Comparison of ENCODE assay signal across 19 mouse cellular contexts in the genomic region with DNA sequence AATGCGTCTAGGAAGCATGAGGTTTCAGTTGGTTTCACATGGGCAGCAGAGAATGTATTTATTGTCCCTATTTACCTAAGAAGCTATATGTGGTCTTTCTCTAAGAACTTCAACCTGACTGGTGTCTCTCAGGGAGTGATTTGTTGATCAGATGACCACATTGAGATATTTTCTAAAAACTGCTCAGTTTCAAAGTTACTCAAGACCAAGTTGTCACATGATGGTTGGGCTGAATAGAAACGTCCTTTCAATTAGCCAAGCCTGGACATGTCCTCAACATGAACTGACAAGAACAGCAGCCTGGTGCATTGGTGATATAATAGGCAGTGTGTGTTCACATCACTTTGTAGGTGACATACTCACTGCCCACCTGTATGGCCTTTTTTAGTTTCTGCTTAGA. TPM values are rescaled to one million over a fixed set of nuclear protein-coding genes. Genes with fewer than 3 reads are reported as not detected.
A peak's percentile ranks its signal among the peaks of the same experiment; 100 is the strongest.
DNase-seq lines count a peak whose midpoint lies in the region; TF ChIP-seq lines count a peak whose summit lies in the region.
"Not testable (repeated sequence)": the region's sequence is repeated elsewhere in the genome, so short reads cannot be mapped to it uniquely, and the experiment has no call there.
"Had no signal": no experiment of that assay in that cellular context is flagged by ENCODE, and none has a peak within 500 bp of the region (broad histone marks: within the 10 kb centered on the region; RNA-seq: fewer than 3 reads in every experiment).

No protein-coding gene starts in this region.

- TF ChIP-seq EP300 in CH12.LX (IDR thresholded peaks at IDR 0.05; ENCODE audit: low read length) = peak; percentile 73; the same call in 1 of the 2 replicates

- H3K9me3 ChIP-seq in CH12.LX (replicated peaks; ENCODE audit: low read length) = not testable (repeated sequence)

- H3K27ac ChIP-seq in CH12.LX (ENCODE audit: insufficient read depth, low read depth) = peak overlapping the region; percentile 94
- H3K27ac ChIP-seq in bone marrow macrophage, adult 2 months (ENCODE audit: insufficient read depth, low read depth, low read length) = peak overlapping the region; percentile 79
- H3K27ac ChIP-seq in macrophage = peak overlapping the region; percentile 15; the same call in 1 of the 2 replicates

- 40% methylated on average over 1 of the region's 2 CpGs for WGBS in macrophage (ENCODE audit: missing documents)

- not testable (repeated sequence) for H3K79me2 ChIP-seq in CH12.LX (replicated peaks; ENCODE audit: control insufficient read depth, extremely low read depth, insufficient read depth, poor library complexity, severe bottlenecking); macrophage (ENCODE audit: inconsistent target)

- H3K4me3 ChIP-seq in CH12.LX (replicated peaks in 1 of 3; ENCODE audit: low read depth in 2 of 3, low read length in 2 of 3, poor library complexity in 1 of 3); bone marrow macrophage, adult 2 months (ENCODE audit: insufficient read depth, low read length); macrophage (ENCODE audit: inconsistent target): not testable (repeated sequence)

- peak overlapping the region; percentile 49; the same call in 1 of the 2 replicates for H3K4me2 ChIP-seq in CH12.LX (ENCODE audit: insufficient read depth, low read depth, poor library complexity, severe bottlenecking)

- TF ChIP-seq RAD21 in CH12.LX (IDR thresholded peaks at IDR 0.05; ENCODE audit: low read depth, low read length) = not testable (repeated sequence)

- H3K36me3 ChIP-seq in CH12.LX (replicated peaks in 1 of 2; ENCODE audit: control insufficient read depth in 1 of 2, insufficient read depth in 1 of 2, low read length in 1 of 2); macrophage (ENCODE audit: inconsistent target): not testable (repeated sequence)

- TF ChIP-seq POLR2A in CH12.LX (IDR thresholded peaks at IDR 0.05; ENCODE audit: low read depth, low read length); bone marrow macrophage, adult 2 months (IDR thresholded peaks at IDR 0.05; ENCODE audit: borderline replicate concordance, low read depth, low read length): not testable (repeated sequence)

- TF ChIP-seq CTCF in CH12.LX (conservative IDR thresholded peaks at IDR 0.05 in 1 of 2, IDR thresholded peaks at IDR 0.05 in 1 of 2; ENCODE audit: low read depth in 2 of 2, low read length in 2 of 2); bone marrow macrophage, adult 2 months (IDR thresholded peaks at IDR 0.05; ENCODE audit: low read depth, low read length): not testable (repeated sequence)

- H3K4me1 ChIP-seq in CH12.LX (ENCODE audit: control insufficient read depth in 1 of 2, insufficient read depth in 2 of 2) = peaks cover 7 to 13% of the 10 kb centered on the region in 2 experiments; a peak in 3 of 4 replicates
- H3K4me1 ChIP-seq in bone marrow macrophage, adult 2 months (ENCODE audit: control insufficient read depth, insufficient read depth, low read length) = peaks cover 16% of the 10 kb centered on the region

- in situ Hi-C loops in CH12.LX (cut with MboI; ENCODE audit: low pct_ligation_motif_present, low pct_unique_long_range_greater_than_20kb, low sequenced_read_pairs) = loop anchor here (25.0 kb wide), 1 partner anchor 176 kb away; no protein-coding TSS in a partner anchor

- DNase-seq in 416B (ENCODE audit: low read depth) (peak; percentile 8), CH12.LX (ENCODE audit: extremely low read depth) (peak; percentile 24)

- H3K9ac ChIP-seq in CH12.LX (ENCODE audit: insufficient read depth, low read depth) = peak overlapping the region; percentile 35; the same call in 1 of the 2 replicates

- H3K27me3 ChIP-seq in CH12.LX (replicated peaks) = not testable (repeated sequence)

- dilution Hi-C loops in CH12.LX (cut with MboI; ENCODE audit: extremely low pct_ligation_motif_present, extremely low pct_unique_long_range_greater_than_20kb, low sequenced_read_pairs) = not testable (repeated sequence)

TF ChIP-seq in CH12.LX, 34 proteins besides CTCF, POLR2A, EP300 and RAD21:
- 0 out of 2 replicates have a peak, but pooled peaks have one; percentile 31 for TF ChIP-seq SIN3A (IDR thresholded peaks at IDR 0.05; ENCODE audit: low read length)
- TF ChIP-seq MYC (IDR thresholded peaks at IDR 0.05; ENCODE audit: low read depth, low read length) = 0 out of 2 replicates have a peak, but pooled peaks have one; percentile 37
- peak; percentile 82 for TF ChIP-seq BHLHE40 (IDR thresholded peaks at IDR 0.05; ENCODE audit: low read depth, low read length)
- peak; percentile 83 for TF ChIP-seq MEF2A (IDR thresholded peaks at IDR 0.05; ENCODE audit: borderline replicate concordance, low read depth, low read length)
- TF ChIP-seq ETS1 (conservative IDR thresholded peaks at IDR 0.05; ENCODE audit: low read depth, low read length) = 0 out of 2 replicates have a peak, but pooled peaks have one; percentile 61
- TF ChIP-seq TCF12 (IDR thresholded peaks at IDR 0.05; ENCODE audit: low read depth, low read length) = peak; percentile 47; the same call in 1 of the 2 replicates
- peak; percentile 49 for TF ChIP-seq JUN (IDR thresholded peaks at IDR 0.05; ENCODE audit: insufficient read depth, low read depth, low read length)
- peak; percentile 68; the same call in 1 of the 2 replicates for TF ChIP-seq IRF4 (IDR thresholded peaks at IDR 0.05; ENCODE audit: low read depth, low read length)
- TF ChIP-seq USF1 (IDR thresholded peaks at IDR 0.05; ENCODE audit: low read depth, low read length) = peak; percentile 61
- 0 out of 2 replicates have a peak, but pooled peaks have one; percentile 12 for TF ChIP-seq RCOR1 (conservative IDR thresholded peaks at IDR 0.05; ENCODE audit: low read depth, low read length)
- TF ChIP-seq JUND (conservative IDR thresholded peaks at IDR 0.05; ENCODE audit: low read depth, low read length) = peak; percentile 60
- TF ChIP-seq USF2 (conservative IDR thresholded peaks at IDR 0.05; ENCODE audit: low read depth, low read length) = peak; percentile 43; the same call in 1 of the 2 replicates
- peak; percentile 99 for TF ChIP-seq CHD1 (IDR thresholded peaks at IDR 0.05; ENCODE audit: low read depth, low read length)
- TF ChIP-seq MAX (IDR thresholded peaks at IDR 0.05; ENCODE audit: low read length) = peak; percentile 55; the same call in 1 of the 2 replicates

RNA-seq across cellular contexts. Expression of a gene that starts 18.2 kb away (rescaled TPM):
- total RNA-seq in CH12.LX (2012; rRNA removed) (1.4 and 1.7 TPM in 2 replicates), CH12.LX (2014; rRNA removed) (1.8 TPM in 1 of 2 replicates, not detected in the other)
- polyA plus RNA-seq in CH12.LX (2012; ENCODE audit: insufficient read length, low read depth) (4.8 and 8.2 TPM in 2 replicates), macrophage (2018) (0.57 TPM in 1 of 3 replicates, not detected in the others)
- polyA plus RNA-seq in bone marrow macrophage, adult 2 months (2012; ENCODE audit: insufficient read depth, insufficient read length, missing spikeins) = not detected in 2 replicates
- 1 to 10 TPM in 10 of 26 experiments, not detected in 16; 2.8 to 7.0 (median 3.8) TPM for total RNA-seq in macrophage (2018; cell fraction: chromatin; rRNA removed)
- 1 to 10 TPM in 13 of 26 experiments, under 1 TPM in 8, not detected in 5; 0.51 to 6.8 (median 1.2) TPM for total RNA-seq in macrophage (2018; cell fraction: cytosol; rRNA removed)
- total RNA-seq in macrophage (2018; cell fraction: nucleus; rRNA removed) = 10 to 100 TPM in 1 of 26 experiments, 1 to 10 TPM in 15, not detected in 10; 1.9 to 12.8 (median 6.2) TPM
- total RNA-seq: adrenal gland, adult 18-20 months; adrenal gland, adult 2 months; adrenal gland, adult 8-10 months; adrenal gland, postnatal 10 days; adrenal gland, postnatal 14 days; adrenal gland, postnatal 25 days; adrenal gland, postnatal 36 days; adrenal gland, postnatal 4 days; ES-E14; G1E; MEL had no signal
- polyA plus RNA-seq: adrenal gland, adult 2 months; brain, embryonic 14.5 days; C2C12; cerebellum, adult 2 months; G1E; Patski had no signal

Comparison
In these comparisons a context has a peak if more than half of its experiments do, and no peak if none do; other contexts are left out.
1. H3K27ac ChIP-seq: peak in every context shown above with its lines; median percentile 94 in CH12.LX; 79 in bone marrow macrophage, adult 2 months; 15 in macrophage.